Mouse (Mus musculus) Patski (cell line): ENCODE measurements at regions not wholly inside any gene's neighbourhood (a gene's known extent, or its start where the extent isn't known, plus 50 kb on each side); places are given as distances from the start of the nearest gene placed in this dataset.
A peak's percentile ranks its signal among the peaks of the same experiment; 100 is the strongest.

Experiments used
- ATAC-seq: fragments of 100-300 bp; one replicate; pipeline ENCODE4 v1.8.0; 2021
- CTCF ChIA-PET: fragments of 350-600 bp; sonication (Branson Sonifier 250); formaldehyde crosslinking; loops from one replicate; lab custom pipeline; 2022; ENCODE audit warnings: inconsistent platforms; lab: Charles Lee
- POLR2A ChIA-PET: fragments of 350-600 bp; sonication (Branson Sonifier 250); formaldehyde crosslinking; loops from one replicate; lab custom pipeline; 2022; ENCODE audit warnings: antibody characterized with exemption, inconsistent platforms; lab: Charles Lee
- DNase-seq: peaks from one replicate; pipeline ENCODE4 v3.0.0-alpha.2; 2011; ENCODE audit warnings: low read depth, low spot score
- H3K27me3 ChIP-seq: fragments of 371-371 bp; one replicate; pipeline ENCODE4 v1.5.1; 2021
- CTCF ChIP-seq: fragments of 100-300 bp; IDR thresholded peaks from one replicate; pipeline ENCODE4 v1.5.1; 2021
- in situ Hi-C: fragments of 300-500 bp; cut with MboI; formaldehyde crosslinking; loops from 3 replicates; pipeline ENCODE4 v1.11.1; 2018; ENCODE audit warnings: low pct_unique_long_range_greater_than_20kb, mixed read lengths

DNA sequence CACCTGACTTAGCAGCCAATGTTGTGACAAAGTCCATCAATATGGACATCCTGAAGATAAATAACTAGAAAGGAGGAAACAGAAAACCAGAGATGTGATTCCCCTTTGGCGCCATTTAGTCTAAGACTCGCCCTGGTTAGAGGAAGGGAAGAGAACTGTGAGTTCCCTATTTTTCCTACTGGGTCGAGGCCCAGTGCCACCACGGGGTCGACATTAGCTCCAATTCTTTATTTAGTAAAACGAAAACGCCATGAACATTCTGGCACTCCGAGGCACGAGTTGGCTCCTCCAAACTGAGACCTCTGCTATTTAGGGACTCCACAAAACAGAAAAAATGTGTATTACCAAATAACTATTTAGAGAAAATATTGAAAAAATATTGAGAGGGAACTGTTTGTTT is 220.3 kb downstream of the Map2k4 start:
- no peak for TF ChIP-seq CTCF
- ATAC-seq, result no peak
- DNase-seq, result no peak
- POLR2A ChIA-PET, result no interaction called here
- in situ Hi-C loops, result no loop called here
- H3K27me3 ChIP-seq, result peaks cover 7% of the 10 kb centered on the region
- CTCF ChIA-PET, result no interaction called here

DNA sequence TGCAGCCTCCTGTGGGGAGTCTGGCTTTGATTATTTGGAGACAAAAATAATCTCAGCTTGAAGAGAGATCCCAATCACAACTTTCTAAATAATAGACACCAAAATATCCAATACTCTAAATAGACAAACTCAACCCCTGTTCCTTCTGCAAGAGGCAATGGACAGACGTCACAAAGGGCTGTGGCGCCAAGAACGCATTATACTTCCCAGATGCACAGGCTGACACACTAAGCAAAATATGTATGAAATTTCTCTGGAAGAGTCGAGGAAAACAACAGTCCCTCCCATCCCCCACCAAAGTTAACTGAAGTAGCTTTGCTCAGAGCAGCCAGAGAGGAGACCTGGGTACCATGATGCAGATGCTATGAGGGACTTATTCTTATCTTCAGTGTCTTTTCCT is 229.9 kb downstream of the Map2k4 start:
- no peak for TF ChIP-seq CTCF
- in situ Hi-C loops, result no loop called here
- peaks cover 12% of the 10 kb centered on the region for H3K27me3 ChIP-seq
- DNase-seq (no peak), ATAC-seq (no peak)
- ChIA-PET POLR2A (no interaction called here), CTCF (no interaction called here)

- in situ Hi-C loops, result no loop called here
- no peak for TF ChIP-seq CTCF
- no peak for ATAC-seq
- POLR2A ChIA-PET, result no interaction called here
- CTCF ChIA-PET, result no interaction called here
- no peaks in the 10 kb centered on the region for H3K27me3 ChIP-seq
- DNase-seq, result no peak
Measured at GRCm38 (mm10) chr11:65551073-65551472, 237.0 kb downstream of the Map2k4 start.

- ATAC-seq (peak; percentile 54), DNase-seq (no peak)
- H3K27me3 ChIP-seq, result no peaks in the 10 kb centered on the region
- CTCF ChIA-PET, result no interaction called here
- in situ Hi-C loops, result no loop called here
- POLR2A ChIA-PET, result no interaction called here
- TF ChIP-seq CTCF, result no peak
Measured at GRCm38 (mm10) chr11:65544281-65544680, 243.8 kb downstream of the Map2k4 start.

- CTCF ChIA-PET, result no interaction called here
- ATAC-seq, result no peak
- POLR2A ChIA-PET, result no interaction called here
- in situ Hi-C loops, result no loop called here
- TF ChIP-seq CTCF, result no peak
- no peaks in the 10 kb centered on the region for H3K27me3 ChIP-seq
- no peak for DNase-seq
Measured at GRCm38 (mm10) chr11:65543581-65543980, 244.5 kb downstream of the Map2k4 start.

- in situ Hi-C loops, result no loop called here
- ChIA-PET CTCF (no interaction called here), POLR2A (no interaction called here)
- no peak for TF ChIP-seq CTCF
- DNase-seq (no peak), ATAC-seq (no peak)
- no peaks in the 10 kb centered on the region for H3K27me3 ChIP-seq
Measured at GRCm38 (mm10) chr11:65537046-65537630, 251.0 kb downstream of the Map2k4 start.

- TF ChIP-seq CTCF, result no peak
- CTCF ChIA-PET, result no interaction called here
- DNase-seq (no peak), ATAC-seq (no peak)
- no peaks in the 10 kb centered on the region for H3K27me3 ChIP-seq
- POLR2A ChIA-PET, result no interaction called here
- in situ Hi-C loops, result no loop called here
Measured at GRCm38 (mm10) chr11:65535726-65536442, 252.2 kb downstream of the Map2k4 start.

DNA sequence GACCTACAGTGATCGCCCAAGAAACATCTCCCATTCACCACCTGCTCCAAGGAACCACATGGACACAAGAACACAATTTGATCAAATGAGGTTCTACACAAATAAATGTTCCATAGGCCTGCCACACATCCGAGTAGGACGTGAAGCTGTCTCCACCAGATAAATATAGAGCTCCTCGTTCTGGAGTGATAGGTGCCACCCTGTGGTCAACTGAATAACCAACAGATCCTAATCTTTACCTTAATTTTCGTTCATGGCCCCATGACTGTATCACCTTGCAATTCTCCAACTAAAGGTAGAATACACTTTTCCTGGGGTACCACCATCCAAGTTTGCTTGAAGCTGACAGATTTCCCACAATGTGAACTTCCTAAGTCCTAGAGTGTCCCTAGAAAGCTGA is 257.4 kb downstream of the Map2k4 start:
- in situ Hi-C loops, result no loop called here
- no peak for DNase-seq
- no peaks in the 10 kb centered on the region for H3K27me3 ChIP-seq
- ATAC-seq, result no peak
- POLR2A ChIA-PET, result no interaction called here
- CTCF ChIA-PET, result interaction anchor here (0.7 to 1.4 kb wide), 4 partner anchors 8 to 259 kb away, joined by 3 read pairs; no protein-coding TSS in a partner anchor
- peak; percentile 39 for TF ChIP-seq CTCF

DNA sequence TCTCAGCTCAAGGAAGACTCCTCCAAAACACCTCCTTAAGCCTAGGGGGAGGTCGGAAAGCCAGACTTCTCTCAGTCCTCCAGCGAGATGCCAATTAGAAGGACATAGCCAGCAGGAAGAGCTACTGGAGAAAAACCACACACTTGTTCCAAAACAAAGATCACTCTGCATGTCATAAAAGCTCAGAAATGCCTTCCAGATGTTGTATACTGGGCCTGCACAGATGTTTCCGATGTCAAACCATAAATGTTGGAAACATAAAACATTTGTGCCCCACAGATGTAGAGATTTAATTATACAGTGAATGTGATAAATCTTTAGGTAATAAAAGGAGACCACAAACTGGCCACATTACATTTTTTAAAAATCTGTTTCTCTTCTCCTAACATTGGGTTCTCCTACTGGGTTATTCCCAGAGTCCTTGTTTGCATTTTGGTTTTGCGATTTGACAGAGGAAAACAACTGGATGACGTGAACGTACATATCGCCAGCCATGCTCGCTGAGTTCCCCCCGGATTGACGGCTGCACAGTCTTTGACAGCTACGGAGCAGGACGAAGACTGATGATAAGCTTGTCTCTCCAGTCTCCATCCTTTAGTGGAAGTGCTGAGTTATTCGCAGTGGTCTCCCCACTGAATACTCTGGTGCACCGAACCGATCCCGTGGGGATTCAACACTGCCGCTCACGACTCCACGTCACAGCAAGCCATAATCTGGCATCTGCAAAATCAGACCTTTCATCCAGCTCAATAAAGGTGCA is 235.5 kb upstream of the Myocd start:
- in situ Hi-C loops, result no loop called here
- no peak for TF ChIP-seq CTCF
- ATAC-seq, result no peak
- CTCF ChIA-PET, result interaction anchor here (0.7 kb wide), 1 partner anchor 1477 kb away, joined by 3 read pairs; no protein-coding TSS in a partner anchor
- POLR2A ChIA-PET, result no interaction called here
- no peaks in the 10 kb centered on the region for H3K27me3 ChIP-seq
- no peak for DNase-seq

GRCm38 (mm10) chr11:65497979-65498378 is 228.2 kb upstream of the Myocd start:
- ChIA-PET POLR2A (no interaction called here), CTCF (no interaction called here)
- DNase-seq (no peak), ATAC-seq (no peak)
- in situ Hi-C loops, result no loop called here
- TF ChIP-seq CTCF, result no peak
- H3K27me3 ChIP-seq, result peaks cover 4% of the 10 kb centered on the region

DNA sequence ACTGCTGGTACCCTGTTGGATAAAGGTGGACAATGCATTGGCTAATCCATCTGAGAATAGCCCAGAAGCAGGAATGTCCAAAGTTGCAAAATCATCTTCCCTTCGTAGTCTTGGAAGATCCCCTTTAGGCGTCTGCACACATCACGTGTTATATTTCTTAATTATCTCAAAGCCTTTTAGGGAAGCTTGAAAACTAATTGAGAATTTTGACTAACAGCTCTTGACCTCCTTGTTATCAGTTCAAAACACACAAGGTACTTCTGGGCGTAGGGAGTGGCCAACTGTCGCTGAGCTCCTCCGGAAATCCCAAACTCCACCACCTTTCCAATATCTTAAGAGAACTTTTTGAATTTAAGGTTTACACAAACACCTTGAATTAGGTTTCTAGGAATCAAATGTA is 227.6 kb upstream of the Myocd start:
- no peak for TF ChIP-seq CTCF
- CTCF ChIA-PET, result no interaction called here

More for the DNA sequence above, 227.6 kb upstream of the Myocd start:
- DNase-seq (no peak), ATAC-seq (no peak)
- POLR2A ChIA-PET, result no interaction called here
- H3K27me3 ChIP-seq, result peaks cover 4% of the 10 kb centered on the region
- in situ Hi-C loops, result no loop called here
